Mouse (Mus musculus) heart, embryonic 12.5 days (tissue): ENCODE data around the gene Tmco2. TPM values are rescaled to one million over a fixed set of nuclear protein-coding genes. Genes with fewer than 3 reads are reported as not detected.
"Not testable (repeated sequence)": the region's sequence is repeated elsewhere in the genome, so short reads cannot be mapped to it uniquely, and the experiment has no call there.

Source experiments
- ATAC-seq: fragments of 200-750 bp; cut with Nextera tagmentation; 2 replicates; pipeline ENCODE4 v1.8.0; 2017; ENCODE audit warnings: moderate TSS enrichment, moderate library complexity; ENCODE audit not compliant: insufficient number of reproducible peaks, low FRiP score
- H3K27ac ChIP-seq: fragments of 300-500 bp; sonication (generic); 2 replicates; pipeline ENCODE4 v1.5.1; 2016; ENCODE audit warnings: mild to moderate bottlenecking, moderate library complexity; ENCODE audit not compliant: poor library complexity, severe bottlenecking
- H3K27me3 ChIP-seq: fragments of 300-500 bp; sonication (generic); replicated peaks from 2 replicates; pipeline ENCODE4 v1.6.1; 2016; ENCODE audit warnings: mild to moderate bottlenecking, moderate library complexity
- H3K36me3 ChIP-seq: fragments of 300-500 bp; sonication (generic); 2 replicates; pipeline ENCODE4 v1.6.1; 2016; ENCODE audit warnings: mild to moderate bottlenecking, moderate library complexity
- H3K4me1 ChIP-seq: fragments of 300-500 bp; sonication (generic); replicated peaks from 2 replicates; pipeline ENCODE4 v1.6.1; 2016; ENCODE audit warnings: mild to moderate bottlenecking
- H3K4me2 ChIP-seq: fragments of 300-500 bp; sonication (generic); 2 replicates; pipeline ENCODE4 v1.6.1; 2016; ENCODE audit warnings: mild to moderate bottlenecking, moderate library complexity
- H3K4me3 ChIP-seq: fragments of 300-500 bp; sonication (generic); 2 replicates; pipeline ENCODE4 v1.5.1; 2016; ENCODE audit warnings: mild to moderate bottlenecking
- H3K9ac ChIP-seq: fragments of 300-500 bp; sonication (generic); 2 replicates; pipeline ENCODE4 v1.6.1; 2016; ENCODE audit warnings: mild to moderate bottlenecking, moderate library complexity
- H3K9me3 ChIP-seq: fragments of 300-500 bp; sonication (generic); replicated peaks from 2 replicates; pipeline ENCODE4 v1.6.1; 2016; ENCODE audit warnings: mild to moderate bottlenecking, moderate library complexity
- WGBS: fragments of 180-500 bp; shearing (Covaris S2); methylation state at CpG from one replicate; pipeline ENCODE4 v1.1.7; 2016; 5-methylcytosine and 5-hydroxymethylcytosine counted together
- polyA plus RNA-seq: library from polyadenylated mRNA; unstranded; fragments of >200 nt; fragmentation: Nextera tagmentation; extraction: Ambion mirVana; gene quantifications from 2 replicates; pipeline ENCODE4 v1.2.1, GENCODE M21; 2016

The Tmco2 gene
- polyA plus RNA-seq: not detected in 2 replicates

GRCm38 (mm10) chr4:121109126-121109525, at the start of gene Tmco2:
TSS of gene Tmco2 (minus strand) at chr4:121109226.
- WGBS: 79% methylated on average over 2 of the region's 2 CpGs
- no peak within 1 kb of the TSS for H3K9ac ChIP-seq
- no peak within 1 kb of the TSS for H3K27ac ChIP-seq
- H3K9me3 ChIP-seq: no peaks in the 10 kb centered on the region
- no peaks in the 10 kb centered on the region for H3K36me3 ChIP-seq
- no peak within 1 kb of the TSS for H3K4me2 ChIP-seq
- H3K4me3 ChIP-seq: no peak within 1 kb of the TSS
- ATAC-seq: no peak
- H3K4me1 ChIP-seq: no peaks in the 10 kb centered on the region
- H3K27me3 ChIP-seq: no peaks in the 10 kb centered on the region

DNA sequence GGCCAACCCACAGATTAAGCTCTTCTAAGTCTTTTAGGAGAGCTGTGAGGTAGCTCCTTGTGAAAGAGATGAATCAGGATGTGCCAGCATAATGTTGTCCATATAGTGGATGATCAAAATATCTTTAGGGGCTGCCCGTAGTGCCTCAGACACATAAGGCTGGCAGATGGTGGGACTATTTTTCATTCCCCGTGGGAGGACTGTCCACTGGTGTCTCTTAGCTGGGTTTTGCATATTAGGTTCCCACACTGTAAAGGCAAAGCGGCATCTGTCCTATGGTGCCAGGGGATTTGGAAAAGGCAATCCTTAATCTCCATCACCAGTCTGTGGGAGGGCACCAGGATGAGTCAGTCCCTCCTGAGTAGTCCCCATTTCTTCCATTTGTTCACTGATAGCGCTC, 5.7 kb downstream of the Tmco2 start:
- no peak for ATAC-seq
- WGBS: 76% methylated on average over 4 of the region's 4 CpGs
- no peak overlapping the region for H3K4me3 ChIP-seq
- H3K9ac ChIP-seq: no peak overlapping the region
- no peaks in the 10 kb centered on the region for H3K36me3 ChIP-seq
- no peak overlapping the region for H3K27ac ChIP-seq
- H3K4me2 ChIP-seq: no peak overlapping the region
- no peaks in the 10 kb centered on the region for H3K4me1 ChIP-seq
- H3K27me3 ChIP-seq: no peaks in the 10 kb centered on the region
- H3K9me3 ChIP-seq: no peaks in the 10 kb centered on the region

DNA sequence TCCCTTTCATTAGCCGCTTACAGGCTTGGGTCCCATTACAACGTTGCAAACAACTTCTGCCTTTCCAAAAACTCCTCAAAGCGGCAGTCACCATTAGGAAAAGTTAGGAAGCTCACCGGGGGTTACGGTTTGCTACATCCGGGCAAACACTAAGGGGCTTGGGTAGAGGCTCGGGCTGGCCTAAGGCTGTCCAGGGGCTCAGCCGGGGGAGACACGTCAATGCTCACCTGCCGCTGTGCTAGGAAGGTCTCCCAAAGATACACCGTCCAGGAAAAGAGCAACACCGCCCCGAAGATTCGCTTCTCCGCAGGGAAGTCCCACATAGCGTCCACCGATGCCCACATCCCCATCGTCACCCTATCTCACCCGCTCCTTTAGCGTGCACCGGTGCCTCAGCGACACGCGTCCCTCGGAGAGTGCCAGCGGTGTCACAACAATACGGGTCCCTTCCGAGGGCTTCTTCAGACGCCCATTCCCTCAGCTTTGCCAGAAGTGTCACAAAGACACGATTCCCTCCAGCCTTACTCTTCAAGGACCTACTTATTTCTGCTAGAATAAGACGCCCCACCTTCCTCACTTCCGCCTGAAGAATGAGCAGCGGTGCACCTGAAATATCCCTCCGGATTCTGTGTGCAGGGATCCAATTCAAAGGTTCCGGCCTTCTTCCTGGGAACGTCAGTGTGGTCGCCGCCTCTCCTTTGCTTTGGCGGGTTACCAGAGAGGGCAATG, 11.2 kb downstream of the Tmco2 start, which contains the start of gene Zmpste24:
Zmpste24 (minus strand) TSS at position 592 of the 729 bp plus-strand sequence.
- Histone ChIP-seq H3K4me3 (peak within 1 kb of the TSS; percentile 96), H3K4me2 (peak within 1 kb of the TSS; percentile 89), H3K9ac (peak within 1 kb of the TSS; percentile 80), H3K4me1 (peaks cover 7% of the 10 kb centered on the region), H3K9me3 (no peaks in the 10 kb centered on the region), H3K36me3 (peaks cover 27% of the 10 kb centered on the region), H3K27me3 (no peaks in the 10 kb centered on the region), H3K27ac (peak within 1 kb of the TSS; percentile 50)
- ATAC-seq: peak; percentile 73
- under 1% methylated on average over 39 of the region's 39 CpGs for WGBS

- no peak overlapping the region for H3K27ac ChIP-seq
- H3K4me2 ChIP-seq: no peak overlapping the region
- ATAC-seq: no peak
- 85% methylated on average over 4 of the region's 4 CpGs for WGBS
- no peak overlapping the region for H3K9ac ChIP-seq
- no peaks in the 10 kb centered on the region for H3K27me3 ChIP-seq
- no peaks in the 10 kb centered on the region for H3K4me1 ChIP-seq
- H3K4me3 ChIP-seq: no peak overlapping the region
- peaks cover 78% of the 10 kb centered on the region for H3K36me3 ChIP-seq
- no peaks in the 10 kb centered on the region for H3K9me3 ChIP-seq
Measured at GRCm38 (mm10) chr4:121090211-121090610, 18.8 kb downstream of the Tmco2 start.

DNA sequence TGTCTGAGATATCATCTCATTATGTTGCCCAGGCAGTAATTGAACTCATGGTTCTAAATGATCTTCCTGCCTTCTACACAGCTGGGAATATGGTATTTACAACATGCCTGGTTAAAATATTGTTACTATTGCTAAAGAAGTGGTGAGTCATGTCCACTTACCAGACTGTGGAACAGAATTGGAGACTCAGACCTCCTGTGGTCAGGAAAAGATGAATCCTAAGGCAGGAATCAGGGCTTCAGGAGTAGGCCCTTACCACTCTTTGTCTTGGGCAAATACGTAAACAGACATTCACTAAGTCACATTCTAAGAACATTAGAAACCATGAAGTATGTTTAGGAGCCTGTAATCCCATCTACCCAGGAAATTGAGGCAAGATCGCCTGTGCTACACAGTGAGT, 20.3 kb downstream of the Tmco2 start:
- Histone ChIP-seq H3K9me3 (no peaks in the 10 kb centered on the region), H3K4me1 (no peaks in the 10 kb centered on the region), H3K4me3 (no peak overlapping the region), H3K27me3 (no peaks in the 10 kb centered on the region), H3K9ac (no peak overlapping the region), H3K4me2 (no peak overlapping the region), H3K36me3 (peaks cover 73% of the 10 kb centered on the region), H3K27ac (no peak overlapping the region)
- WGBS: 90% methylated on average over 2 of the region's 2 CpGs
- ATAC-seq: no peak

GRCm38 (mm10) chr4:121084506-121084905, 24.5 kb downstream of the Tmco2 start:
- Histone ChIP-seq H3K36me3 (peaks cover 70% of the 10 kb centered on the region), H3K9me3 (no peaks in the 10 kb centered on the region), H3K27me3 (no peaks in the 10 kb centered on the region), H3K9ac (no peak overlapping the region), H3K4me3 (no peak overlapping the region), H3K27ac (no peak overlapping the region), H3K4me1 (no peaks in the 10 kb centered on the region), H3K4me2 (no peak overlapping the region)
- ATAC-seq: no peak

- Histone ChIP-seq H3K4me3 (no peak overlapping the region), H3K27me3 (no peaks in the 10 kb centered on the region), H3K9ac (no peak overlapping the region), H3K9me3 (no peaks in the 10 kb centered on the region), H3K36me3 (peaks cover 77% of the 10 kb centered on the region), H3K4me2 (no peak overlapping the region), H3K4me1 (no peaks in the 10 kb centered on the region), H3K27ac (no peak overlapping the region)
- WGBS: 88% methylated on average over 1 of the region's 1 CpGs
- ATAC-seq: no peak
Measured at GRCm38 (mm10) chr4:121080395-121080794, 28.6 kb downstream of the Tmco2 start.

- ATAC-seq: no peak
- WGBS: 81% methylated on average over 3 of the region's 3 CpGs
- no peaks in the 10 kb centered on the region for H3K4me1 ChIP-seq
- H3K27ac ChIP-seq: no peak overlapping the region
- no peak overlapping the region for H3K4me3 ChIP-seq
- H3K27me3 ChIP-seq: no peaks in the 10 kb centered on the region
- H3K36me3 ChIP-seq: peaks cover 76% of the 10 kb centered on the region
- no peaks in the 10 kb centered on the region for H3K9me3 ChIP-seq
- no peak overlapping the region for H3K4me2 ChIP-seq
- H3K9ac ChIP-seq: no peak overlapping the region
Measured at GRCm38 (mm10) chr4:121077915-121078646, 30.9 kb downstream of the Tmco2 start.

GRCm38 (mm10) chr4:121074250-121074649, 34.8 kb downstream of the Tmco2 start:
- Histone ChIP-seq H3K4me1 (no peaks in the 10 kb centered on the region), H3K4me2 (no peak overlapping the region), H3K27ac (no peak overlapping the region), H3K36me3 (peaks cover 70% of the 10 kb centered on the region), H3K9me3 (no peaks in the 10 kb centered on the region), H3K27me3 (no peaks in the 10 kb centered on the region), H3K9ac (no peak overlapping the region), H3K4me3 (no peak overlapping the region)
- ATAC-seq: no peak
- WGBS: 89% methylated on average over 4 of the region's 4 CpGs

DNA sequence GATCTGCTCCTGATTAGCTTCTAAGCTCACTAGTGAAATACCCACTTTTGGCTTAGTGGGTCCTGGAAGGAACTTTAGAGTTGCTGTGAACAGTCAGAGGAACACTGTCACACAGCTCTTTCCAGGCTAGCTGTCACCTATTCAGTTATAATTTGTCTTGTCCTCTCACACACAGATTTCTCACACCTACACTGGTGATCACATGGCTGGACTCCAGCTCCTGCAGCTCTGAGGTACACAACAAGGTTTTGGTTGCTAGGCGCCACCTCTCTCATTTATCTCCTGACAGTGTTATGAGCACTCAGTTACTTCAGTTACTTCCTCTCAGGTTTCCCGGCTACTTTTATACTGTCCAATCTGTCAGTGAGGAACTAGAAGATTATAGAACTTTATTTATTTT, 43.7 kb downstream of the Tmco2 start:
- no peaks in the 10 kb centered on the region for H3K4me1 ChIP-seq
- WGBS: 51% methylated on average over 2 of the region's 2 CpGs
- H3K9me3 ChIP-seq: no peaks in the 10 kb centered on the region
- no peak overlapping the region for H3K4me3 ChIP-seq
- no peak overlapping the region for H3K4me2 ChIP-seq
- H3K36me3 ChIP-seq: peaks cover 54% of the 10 kb centered on the region
- 0 out of 2 replicates have a peak overlapping the region, but pooled peaks have one; percentile 18 for H3K27ac ChIP-seq
- H3K27me3 ChIP-seq: no peaks in the 10 kb centered on the region
- H3K9ac ChIP-seq: no peak overlapping the region
- ATAC-seq: no peak

- H3K9ac ChIP-seq, ATAC-seq, H3K4me2 ChIP-seq, H3K27me3 ChIP-seq, H3K4me3 ChIP-seq, H3K4me1 ChIP-seq, H3K9me3 ChIP-seq, H3K27ac ChIP-seq: not testable (repeated sequence)
- H3K36me3 ChIP-seq: peaks cover 29% of the 10 kb centered on the region
- 70% methylated on average over 10 of the region's 10 CpGs for WGBS
Measured at GRCm38 (mm10) chr4:121059218-121059617, 49.8 kb downstream of the Tmco2 start.
